Mouse (Mus musculus): ENCODE measurements at regions not wholly inside any gene's neighbourhood (a gene's known extent, or its start where the extent isn't known, plus 50 kb on each side); places are given as distances from the start of the nearest gene placed in this dataset.

- no peak for ATAC-seq
These were observed 370.1 kb downstream of the Arl4a start for GRCm38 (mm10) chr12:39667701-39668100.

GRCm38 (mm10) chr12:39665448-39665847 lies 372.4 kb downstream of the Arl4a start:
- 16% methylated on average over 4 of the region's 4 CpGs for WGBS
- peak; percentile 92 for ATAC-seq
- Histone ChIP-seq H3K27ac (ENCODE audit: low read depth, low read length) (no peak overlapping the region), H3K9me3 (ENCODE audit: control insufficient read depth, low read length) (no peaks in the 10 kb centered on the region), H3K36me3 (ENCODE audit: control insufficient read depth, insufficient read depth, low read length) (no peaks in the 10 kb centered on the region), H3K9ac (ENCODE audit: low read depth, low read length) (no peak overlapping the region), H3K27me3 (replicated peaks; ENCODE audit: control insufficient read depth, insufficient read depth, low read length) (no peaks in the 10 kb centered on the region), H3K4me1 (ENCODE audit: control insufficient read depth, insufficient read depth, low read depth, low read length) (no peaks in the 10 kb centered on the region), H3K4me2 (ENCODE audit: low read length) (no peak overlapping the region), H3K4me3 (ENCODE audit: low read length) (no peak overlapping the region)

More at GRCm38 (mm10) chr12:39667701-39668100, 370.1 kb downstream of the Arl4a start:
- H3K4me3 ChIP-seq (ENCODE audit: low read length): no peak overlapping the region
- no peaks in the 10 kb centered on the region for H3K36me3 ChIP-seq (ENCODE audit: control insufficient read depth, insufficient read depth, low read length)
- no peaks in the 10 kb centered on the region for H3K27me3 ChIP-seq (replicated peaks; ENCODE audit: control insufficient read depth, insufficient read depth, low read length)
- WGBS: 34% methylated on average over 2 of the region's 2 CpGs
- H3K9me3 ChIP-seq (ENCODE audit: control insufficient read depth, low read length): no peaks in the 10 kb centered on the region
- H3K4me1 ChIP-seq (ENCODE audit: control insufficient read depth, insufficient read depth, low read depth, low read length): no peaks in the 10 kb centered on the region
- H3K27ac ChIP-seq (ENCODE audit: low read depth, low read length): no peak overlapping the region
- no peak overlapping the region for H3K9ac ChIP-seq (ENCODE audit: low read depth, low read length)
- no peak overlapping the region for H3K4me2 ChIP-seq (ENCODE audit: low read length)

- H3K4me2 ChIP-seq (ENCODE audit: low read length): no peak overlapping the region
- no peak overlapping the region for H3K9ac ChIP-seq (ENCODE audit: low read depth, low read length)
- no peaks in the 10 kb centered on the region for H3K27me3 ChIP-seq (replicated peaks; ENCODE audit: control insufficient read depth, insufficient read depth, low read length)
- no peak overlapping the region for H3K4me3 ChIP-seq (ENCODE audit: low read length)
- ATAC-seq: no peak
- no peaks in the 10 kb centered on the region for H3K4me1 ChIP-seq (ENCODE audit: control insufficient read depth, insufficient read depth, low read depth, low read length)
- WGBS: 44% methylated on average over 4 of the region's 4 CpGs
- H3K27ac ChIP-seq (ENCODE audit: low read depth, low read length): no peak overlapping the region
- no peaks in the 10 kb centered on the region for H3K36me3 ChIP-seq (ENCODE audit: control insufficient read depth, insufficient read depth, low read length)
- H3K9me3 ChIP-seq (ENCODE audit: control insufficient read depth, low read length): no peaks in the 10 kb centered on the region
These were observed 377.4 kb downstream of the Arl4a start for GRCm38 (mm10) chr12:39660420-39660819.

GRCm38 (mm10) chr12:39656606-39657005 lies 381.2 kb downstream of the Arl4a start:
- Histone ChIP-seq H3K27me3 (replicated peaks; ENCODE audit: control insufficient read depth, insufficient read depth, low read length) (no peaks in the 10 kb centered on the region), H3K4me2 (ENCODE audit: low read length) (no peak overlapping the region), H3K9ac (ENCODE audit: low read depth, low read length) (no peak overlapping the region), H3K9me3 (ENCODE audit: control insufficient read depth, low read length) (no peaks in the 10 kb centered on the region), H3K4me1 (ENCODE audit: control insufficient read depth, insufficient read depth, low read depth, low read length) (no peaks in the 10 kb centered on the region), H3K4me3 (ENCODE audit: low read length) (no peak overlapping the region), H3K27ac (ENCODE audit: low read depth, low read length) (no peak overlapping the region), H3K36me3 (ENCODE audit: control insufficient read depth, insufficient read depth, low read length) (no peaks in the 10 kb centered on the region)
- no peak for ATAC-seq

DNA sequence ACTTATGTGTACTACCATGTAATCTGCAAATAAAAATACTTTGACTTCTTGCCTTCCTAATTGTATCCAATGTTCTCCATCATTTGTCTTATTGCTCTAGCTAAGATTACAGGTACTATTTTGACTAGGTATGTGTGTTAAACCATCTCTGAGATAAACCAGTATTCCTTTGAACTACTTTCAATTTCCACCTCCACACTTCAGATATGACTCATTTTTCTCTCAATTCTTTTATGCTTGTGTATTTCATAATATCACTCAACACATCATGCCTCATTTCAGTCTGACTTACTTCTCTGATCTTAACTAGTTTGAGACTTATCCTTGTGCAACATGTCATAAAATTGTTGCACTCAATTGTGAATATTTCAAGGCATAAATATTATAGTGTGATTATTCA lies 388.9 kb downstream of the Arl4a start:
- Histone ChIP-seq H3K9me3 (ENCODE audit: control insufficient read depth, low read length) (no peaks in the 10 kb centered on the region), H3K4me2 (ENCODE audit: low read length) (no peak overlapping the region), H3K27ac (ENCODE audit: low read depth, low read length) (no peak overlapping the region), H3K36me3 (ENCODE audit: control insufficient read depth, insufficient read depth, low read length) (no peaks in the 10 kb centered on the region), H3K9ac (ENCODE audit: low read depth, low read length) (no peak overlapping the region), H3K4me3 (ENCODE audit: low read length) (no peak overlapping the region), H3K27me3 (replicated peaks; ENCODE audit: control insufficient read depth, insufficient read depth, low read length) (no peaks in the 10 kb centered on the region), H3K4me1 (ENCODE audit: control insufficient read depth, insufficient read depth, low read depth, low read length) (no peaks in the 10 kb centered on the region)
- no peak for ATAC-seq

DNA sequence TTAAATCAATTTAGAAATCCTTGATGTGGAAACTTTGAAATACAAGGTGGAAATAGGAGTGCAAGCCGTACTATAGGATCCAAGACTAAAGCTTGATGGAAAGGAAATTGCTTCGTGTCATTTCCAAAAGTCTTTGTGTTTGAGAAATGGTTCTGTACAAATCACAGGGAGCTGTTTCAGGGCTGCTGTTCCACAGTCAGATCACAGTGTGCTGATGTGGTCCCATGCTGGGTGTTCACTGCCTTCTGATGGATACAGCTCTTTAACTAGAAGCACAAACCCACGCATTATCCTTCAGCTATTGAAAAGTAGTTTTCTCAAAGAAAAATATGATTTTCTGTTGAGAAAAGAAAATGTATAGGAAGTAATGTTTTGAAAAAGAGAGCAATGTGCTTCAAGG lies 391.3 kb downstream of the Arl4a start:
- H3K36me3 ChIP-seq (ENCODE audit: control insufficient read depth, insufficient read depth, low read length): no peaks in the 10 kb centered on the region
- H3K9me3 ChIP-seq (ENCODE audit: control insufficient read depth, low read length): no peaks in the 10 kb centered on the region
- H3K27me3 ChIP-seq (replicated peaks; ENCODE audit: control insufficient read depth, insufficient read depth, low read length): no peaks in the 10 kb centered on the region
- 43% methylated on average over 3 of the region's 3 CpGs for WGBS
- H3K27ac ChIP-seq (ENCODE audit: low read depth, low read length): no peak overlapping the region
- H3K4me2 ChIP-seq (ENCODE audit: low read length): no peak overlapping the region
- no peak for ATAC-seq
- no peak overlapping the region for H3K4me3 ChIP-seq (ENCODE audit: low read length)
- H3K9ac ChIP-seq (ENCODE audit: low read depth, low read length): no peak overlapping the region
- H3K4me1 ChIP-seq (ENCODE audit: control insufficient read depth, insufficient read depth, low read depth, low read length): no peaks in the 10 kb centered on the region

- ATAC-seq: no peak
- no peak overlapping the region for H3K4me3 ChIP-seq (ENCODE audit: low read length)
- H3K4me1 ChIP-seq (ENCODE audit: control insufficient read depth, insufficient read depth, low read depth, low read length): no peaks in the 10 kb centered on the region
- no peak overlapping the region for H3K4me2 ChIP-seq (ENCODE audit: low read length)
- no peaks in the 10 kb centered on the region for H3K9me3 ChIP-seq (ENCODE audit: control insufficient read depth, low read length)
- H3K27ac ChIP-seq (ENCODE audit: low read depth, low read length): no peak overlapping the region
- no peaks in the 10 kb centered on the region for H3K36me3 ChIP-seq (ENCODE audit: control insufficient read depth, insufficient read depth, low read length)
- no peak overlapping the region for H3K9ac ChIP-seq (ENCODE audit: low read depth, low read length)
- 46% methylated on average over 4 of the region's 4 CpGs for WGBS
- no peaks in the 10 kb centered on the region for H3K27me3 ChIP-seq (replicated peaks; ENCODE audit: control insufficient read depth, insufficient read depth, low read length)
These were observed 392.2 kb downstream of the Arl4a start for GRCm38 (mm10) chr12:39645581-39645980.

- Histone ChIP-seq H3K9ac (ENCODE audit: low read depth, low read length) (no peak overlapping the region), H3K27ac (ENCODE audit: low read depth, low read length) (no peak overlapping the region), H3K4me3 (ENCODE audit: low read length) (no peak overlapping the region), H3K36me3 (ENCODE audit: control insufficient read depth, insufficient read depth, low read length) (no peaks in the 10 kb centered on the region), H3K4me2 (ENCODE audit: low read length) (no peak overlapping the region), H3K4me1 (ENCODE audit: control insufficient read depth, insufficient read depth, low read depth, low read length) (no peaks in the 10 kb centered on the region), H3K27me3 (replicated peaks; ENCODE audit: control insufficient read depth, insufficient read depth, low read length) (no peaks in the 10 kb centered on the region), H3K9me3 (ENCODE audit: control insufficient read depth, low read length) (no peaks in the 10 kb centered on the region)
- no peak for ATAC-seq
- 88% methylated on average over 6 of the region's 6 CpGs for WGBS
These were observed 398.6 kb downstream of the Arl4a start for GRCm38 (mm10) chr12:39639246-39639645.

- Histone ChIP-seq H3K27me3 (replicated peaks; ENCODE audit: control insufficient read depth, insufficient read depth, low read length) (no peaks in the 10 kb centered on the region), H3K9ac (ENCODE audit: low read depth, low read length) (no peak overlapping the region), H3K27ac (ENCODE audit: low read depth, low read length) (no peak overlapping the region), H3K9me3 (ENCODE audit: control insufficient read depth, low read length) (no peaks in the 10 kb centered on the region), H3K4me3 (ENCODE audit: low read length) (no peak overlapping the region), H3K4me2 (ENCODE audit: low read length) (no peak overlapping the region), H3K4me1 (ENCODE audit: control insufficient read depth, insufficient read depth, low read depth, low read length) (no peaks in the 10 kb centered on the region), H3K36me3 (ENCODE audit: control insufficient read depth, insufficient read depth, low read length) (no peaks in the 10 kb centered on the region)
- 67% methylated on average over 4 of the region's 4 CpGs for WGBS
- no peak for ATAC-seq
These were observed 403.5 kb downstream of the Arl4a start for GRCm38 (mm10) chr12:39634337-39634736.

- 94% methylated on average over 1 of the region's 1 CpGs for WGBS
These were observed 416.6 kb downstream of the Arl4a start for GRCm38 (mm10) chr12:39621266-39621665.

More at GRCm38 (mm10) chr12:39621266-39621665, 416.6 kb downstream of the Arl4a start:
- Histone ChIP-seq H3K27ac (ENCODE audit: low read depth, low read length) (no peak overlapping the region), H3K9ac (ENCODE audit: low read depth, low read length) (no peak overlapping the region), H3K4me2 (ENCODE audit: low read length) (no peak overlapping the region), H3K27me3 (replicated peaks; ENCODE audit: control insufficient read depth, insufficient read depth, low read length) (no peaks in the 10 kb centered on the region), H3K4me3 (ENCODE audit: low read length) (no peak overlapping the region), H3K9me3 (ENCODE audit: control insufficient read depth, low read length) (no peaks in the 10 kb centered on the region), H3K36me3 (ENCODE audit: control insufficient read depth, insufficient read depth, low read length) (no peaks in the 10 kb centered on the region), H3K4me1 (ENCODE audit: control insufficient read depth, insufficient read depth, low read depth, low read length) (no peaks in the 10 kb centered on the region)
- ATAC-seq: no peak
